Mouse (Mus musculus): ENCODE results near the gene Vmn1r25. TPM values are rescaled to one million over a fixed set of nuclear protein-coding genes. Genes with fewer than 3 reads are reported as not detected.
"Not testable (repeated sequence)": the region's sequence is repeated elsewhere in the genome, so short reads cannot be mapped to it uniquely, and the experiment has no call there.

The Vmn1r25 gene
- total RNA-seq (2015), result not detected in 2 replicates
- total RNA-seq (2017), result not detected in 2 replicates

DNA sequence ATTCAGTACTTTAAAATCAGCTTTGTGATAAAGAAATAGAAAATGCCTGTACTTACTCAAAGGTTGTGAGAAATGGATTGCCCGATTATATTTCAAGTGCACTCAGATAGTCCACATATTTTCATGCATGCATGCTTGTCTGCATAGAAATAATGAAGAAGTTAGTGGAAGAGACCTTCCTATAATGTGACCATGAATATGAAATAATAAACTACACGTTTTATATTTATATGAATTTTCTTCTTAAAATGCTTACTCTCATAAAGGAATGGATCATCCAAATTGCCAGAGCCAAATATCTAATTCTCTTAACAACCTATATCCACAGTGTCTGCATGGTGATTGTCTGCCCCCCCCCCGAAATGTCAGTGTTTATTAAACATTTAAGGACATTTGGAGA lies at the start of gene Vmn1r25:
Gene Vmn1r25, minus strand, starts transcription at position 101 of the 400 bp plus-strand sequence.
- ATAC-seq (replicated peaks; ENCODE audit: poor library complexity), result no peak

DNA sequence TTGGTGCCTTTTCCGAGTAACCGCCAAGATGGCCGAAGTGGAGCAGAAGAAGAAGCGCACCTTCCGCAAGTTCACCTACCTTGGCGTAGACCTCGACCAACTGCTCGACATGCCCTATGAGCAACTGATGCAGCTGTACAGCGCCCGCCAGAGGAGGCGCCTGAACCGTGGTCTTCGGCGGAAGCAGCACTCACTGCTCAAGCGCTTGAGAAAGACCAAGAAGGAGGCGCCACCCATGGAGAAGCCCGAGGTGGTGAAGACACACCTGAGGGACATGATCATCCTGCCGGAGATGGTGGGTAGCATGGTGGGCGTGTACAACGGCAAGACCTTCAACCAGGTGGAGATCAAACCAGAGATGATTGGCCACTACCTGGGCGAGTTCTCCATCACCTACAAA lies 36.9 kb upstream of the Vmn1r25 start:
- not testable (repeated sequence) for ATAC-seq (replicated peaks; ENCODE audit: poor library complexity)

DNA sequence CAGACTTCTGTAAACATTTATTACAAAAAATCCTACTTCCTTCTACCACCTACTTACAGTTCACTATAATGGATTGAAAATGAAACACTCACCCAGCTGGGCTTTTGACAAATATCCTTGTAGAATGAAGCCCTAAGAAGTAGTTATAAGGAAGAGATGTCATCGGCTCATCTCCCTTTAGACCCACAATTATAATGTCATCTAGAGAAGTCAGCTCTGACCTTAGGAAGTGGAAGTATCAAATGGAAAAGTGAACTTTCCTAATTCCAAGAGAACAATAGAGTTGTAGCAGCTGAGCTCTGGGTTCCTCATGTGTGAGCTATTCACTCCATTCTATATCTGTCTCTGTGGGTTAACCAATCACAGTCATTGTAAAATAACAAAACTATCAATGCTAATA lies 34.4 kb upstream of the Vmn1r25 start, which contains the start of gene Vmn1r26:
Gene Vmn1r26, minus strand, starts transcription at position 101 of the 400 bp plus-strand sequence.
- ATAC-seq (replicated peaks; ENCODE audit: poor library complexity), result no peak

DNA sequence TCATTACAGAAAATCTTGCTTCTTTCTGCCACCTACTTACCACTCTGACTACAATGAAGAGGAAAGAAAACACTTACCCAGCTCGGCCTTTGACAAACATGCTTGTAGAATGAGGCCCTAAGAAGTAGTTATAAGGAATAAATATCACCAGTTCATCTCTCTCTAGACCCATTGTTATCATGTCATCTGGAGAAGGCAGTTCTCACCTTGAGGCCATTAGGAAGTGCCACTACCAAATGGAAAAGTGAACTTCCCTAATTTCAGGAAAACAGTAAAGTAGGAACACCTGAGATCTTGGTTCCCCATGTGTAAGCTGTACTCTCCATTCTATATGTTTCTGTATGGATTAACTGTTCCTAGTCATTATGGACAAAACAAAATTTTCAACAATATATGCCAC lies 19.2 kb downstream of the Vmn1r25 start, which contains the start of gene Vmn1r24:
Gene Vmn1r24, minus strand, starts transcription at position 101 of the 400 bp plus-strand sequence.
- not testable (repeated sequence) for ATAC-seq (replicated peaks; ENCODE audit: poor library complexity)

Other genes with a start within 250 kb of the Vmn1r25 start
- gene Vopp1, start 155.7 kb downstream of the Vmn1r25 start, total RNA-seq (2015), result 10.0 and 12.0 TPM in 2 replicates
- gene Vopp1, start 155.7 kb downstream of the Vmn1r25 start, total RNA-seq (2017), result 10.1 and 14.5 TPM in 2 replicates
- not detected in 2 replicates for gene Vmn1r21, start 130.5 kb downstream of the Vmn1r25 start, total RNA-seq (2015)
- not detected in 2 replicates for gene Vmn1r21, start 130.5 kb downstream of the Vmn1r25 start, total RNA-seq (2017)
- gene Vmn1r22, start 72.8 kb downstream of the Vmn1r25 start, total RNA-seq (2015), result not detected in 2 replicates
- not detected in 2 replicates for gene Vmn1r22, start 72.8 kb downstream of the Vmn1r25 start, total RNA-seq (2017)
- not detected in 2 replicates for gene Vmn1r23, start 54.0 kb downstream of the Vmn1r25 start, total RNA-seq (2015)
- gene Vmn1r23, start 54.0 kb downstream of the Vmn1r25 start, total RNA-seq (2017), result not detected in 2 replicates
- gene Vmn1r24, start 19.3 kb downstream of the Vmn1r25 start, total RNA-seq (2015), result not detected in 2 replicates
- not detected in 2 replicates for gene Vmn1r24, start 19.3 kb downstream of the Vmn1r25 start, total RNA-seq (2017)
- not detected in 2 replicates for gene Vmn1r26, start 34.3 kb upstream of the Vmn1r25 start, total RNA-seq (2015)
- not detected in 2 replicates for gene Vmn1r26, start 34.3 kb upstream of the Vmn1r25 start, total RNA-seq (2017)
- not detected in 2 replicates for gene Vmn1r27, start 238.0 kb upstream of the Vmn1r25 start, total RNA-seq (2015)
- not detected in 2 replicates for gene Vmn1r27, start 238.0 kb upstream of the Vmn1r25 start, total RNA-seq (2017)